Mouse (Mus musculus): ENCODE measurements around the gene Selenom. TPM values are rescaled to one million over a fixed set of nuclear protein-coding genes. Genes with fewer than 3 reads are reported as not detected.

The Selenom gene
- 10 to 100 TPM; 50.1 to 58.0 TPM for total RNA-seq (2021)
- long read RNA-seq, experiment 1, transcript Selenom-201 (5 exons, 707 nt) = major isoform, 36 of 38 reads
- long read RNA-seq, experiment 1, partial matches to known transcripts = 0 of 38 reads
- long read RNA-seq, experiment 1, other reads (novel, unspliced or antisense) = 2 of 38 reads
- long read RNA-seq, experiment 2, transcript Selenom-201 (5 exons, 707 nt) = major isoform, 31 of 42 reads
- long read RNA-seq, experiment 2, partial matches to known transcripts = 2 of 42 reads
- long read RNA-seq, experiment 2, other reads (novel, unspliced or antisense) = 5 of 42 reads

DNA sequence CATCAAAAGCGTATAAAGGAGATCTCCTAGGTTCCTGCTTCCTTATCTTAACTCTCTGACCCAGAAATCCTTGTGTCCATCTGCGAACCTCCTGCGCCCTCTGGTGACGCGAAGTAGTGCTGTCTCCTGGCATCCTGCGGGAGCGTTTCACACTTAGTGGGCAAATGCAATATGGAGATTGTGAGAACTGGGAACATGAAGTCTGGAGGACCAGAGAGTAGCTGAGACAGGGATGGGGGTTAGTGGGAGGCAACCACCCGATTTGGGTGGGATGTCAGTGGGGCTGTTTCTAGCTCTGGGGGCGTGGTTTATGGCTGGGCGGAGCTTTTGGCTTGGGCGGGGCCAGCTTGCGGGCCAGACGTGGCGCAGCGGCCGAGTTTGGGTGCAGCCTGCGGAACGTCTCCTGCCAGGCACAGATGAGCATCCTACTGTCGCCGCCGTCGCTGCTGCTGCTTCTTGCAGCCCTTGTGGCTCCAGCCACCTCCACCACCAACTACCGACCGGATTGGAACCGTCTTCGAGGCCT, at the start of gene Selenom:
Gene Selenom, plus strand, starts transcription at position 156 of the 526 bp plus-strand sequence.
- peak; percentile 63 to 68 for DNase-seq (ENCODE audit: low spot score in 2 of 2)

DNA sequence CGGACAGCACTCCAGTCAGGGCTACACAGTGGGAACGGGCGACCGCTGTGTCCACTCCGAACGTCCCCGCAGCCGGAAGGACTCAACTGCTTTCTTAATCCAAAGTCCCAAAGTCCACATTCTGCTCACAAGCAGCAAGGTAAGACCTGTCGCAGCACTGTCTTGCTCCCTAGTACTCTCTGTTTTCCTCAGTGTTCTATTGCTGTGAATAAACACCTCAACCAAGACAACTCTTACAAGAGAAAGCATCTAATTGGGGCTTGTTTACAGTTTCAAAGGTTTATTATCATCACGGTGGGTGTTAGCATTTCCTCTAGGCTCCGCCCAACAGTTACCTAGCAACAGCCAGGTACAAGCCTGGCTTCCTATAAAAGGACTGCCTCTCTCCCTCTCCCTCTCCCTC, 43.0 kb upstream of the Selenom start:
- DNase-seq (ENCODE audit: low spot score in 2 of 2) = no peak

DNA sequence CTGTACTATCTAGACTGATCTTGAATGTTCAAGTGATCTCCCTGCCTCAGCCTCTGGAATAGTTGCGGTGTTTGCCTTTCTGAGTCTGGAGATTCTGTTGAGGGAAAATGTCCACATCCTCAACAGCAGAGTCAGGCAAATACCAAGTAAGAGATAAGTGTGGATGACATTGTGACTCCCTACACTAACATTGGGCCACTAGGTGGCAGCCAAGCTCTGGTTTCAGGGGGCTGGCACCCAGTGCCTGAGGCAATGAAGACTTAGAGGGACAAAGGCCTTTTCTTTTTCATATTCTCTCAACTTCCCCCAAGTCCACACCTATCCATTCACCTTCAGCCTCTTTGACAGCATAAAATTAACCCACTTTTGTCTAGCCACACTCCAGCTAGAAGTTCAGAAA, 42.0 kb upstream of the Selenom start:
- DNase-seq (ENCODE audit: low spot score in 2 of 2) = peak; percentile 48 to 78

DNA sequence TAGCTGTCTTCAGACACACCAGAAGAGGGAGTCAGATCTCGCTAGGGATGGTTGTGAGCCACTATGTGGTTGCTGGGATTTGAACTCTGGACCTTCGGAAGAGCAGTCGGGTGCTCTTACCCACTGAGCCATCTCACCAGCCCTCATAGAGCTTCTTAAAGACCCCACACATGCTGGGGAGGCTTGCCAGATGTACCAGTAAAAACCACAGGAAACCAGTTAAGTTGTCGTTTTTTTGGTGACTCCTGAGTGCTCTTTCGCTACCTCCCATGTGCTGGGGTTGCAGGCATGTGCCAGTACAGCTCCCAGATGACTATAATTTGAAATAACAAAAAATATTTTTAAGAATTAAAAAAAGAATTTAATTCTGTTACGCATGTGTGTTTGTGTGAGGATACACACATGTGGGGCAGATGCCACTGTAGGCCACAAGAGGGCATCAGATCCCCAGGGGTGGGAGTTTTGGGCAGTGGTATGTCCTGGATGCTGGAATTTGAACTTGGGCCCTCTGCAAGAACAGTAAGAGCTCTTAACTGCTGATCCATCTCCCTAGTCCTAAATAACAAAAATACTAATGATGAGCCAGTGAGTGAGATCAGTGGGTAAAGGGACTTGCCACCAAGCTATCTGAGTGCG, 39.9 kb upstream of the Selenom start:
- DNase-seq (ENCODE audit: low spot score in 2 of 2) = no peak

DNA sequence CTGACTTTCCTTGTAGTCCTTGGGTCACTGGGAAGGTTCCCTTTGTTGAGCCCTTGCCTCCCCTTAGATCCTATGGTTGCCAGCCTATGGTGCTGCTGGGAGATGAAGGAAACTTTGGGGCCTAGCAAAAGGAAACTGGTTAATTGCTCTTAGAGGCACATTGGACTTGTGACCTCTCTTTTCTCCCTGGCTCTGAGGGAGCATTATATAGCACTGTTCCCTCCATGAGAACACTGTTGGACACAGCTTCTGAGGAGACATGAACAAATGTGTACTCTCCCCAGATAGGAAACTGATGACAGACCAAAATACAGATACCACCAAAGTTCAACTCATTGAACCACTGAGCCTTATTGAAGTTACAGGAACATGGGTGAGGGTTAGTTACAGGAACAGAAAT, 39.0 kb upstream of the Selenom start:
- DNase-seq (ENCODE audit: low spot score in 2 of 2) = no peak

DNA sequence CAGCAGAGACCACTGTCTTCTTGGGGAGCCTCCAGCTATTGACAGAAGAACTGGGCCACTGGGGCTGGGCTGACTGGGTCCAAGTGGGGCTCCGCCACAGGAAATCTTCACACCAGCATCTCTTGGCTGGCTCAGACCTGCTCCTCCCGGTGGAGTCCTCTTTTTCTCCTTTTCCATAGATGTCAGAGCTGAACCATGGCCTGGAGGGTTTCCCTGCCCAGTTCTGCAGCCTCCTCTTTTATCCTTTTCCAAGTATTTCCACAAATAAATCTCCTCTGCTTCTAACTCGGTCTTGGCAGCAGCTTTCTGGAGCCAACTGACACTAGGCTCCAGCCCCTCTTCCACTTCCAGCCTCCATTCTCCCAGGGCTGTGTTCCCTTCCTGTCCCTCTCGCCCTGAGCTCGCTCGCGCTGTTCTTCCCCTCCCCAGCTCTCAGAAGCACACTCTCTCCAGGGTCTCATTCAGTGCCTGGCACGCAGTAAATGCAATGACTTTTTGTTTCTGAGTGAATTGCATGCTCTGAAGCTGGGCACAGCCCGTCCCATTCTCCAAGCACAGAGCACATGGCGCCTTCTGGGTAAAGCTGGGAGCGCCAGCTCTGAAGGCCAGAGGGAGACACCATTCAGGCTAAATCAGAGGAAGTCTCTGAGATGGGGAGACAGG, 30.4 kb upstream of the Selenom start:
- no peak for DNase-seq (ENCODE audit: low spot score in 2 of 2)

DNA sequence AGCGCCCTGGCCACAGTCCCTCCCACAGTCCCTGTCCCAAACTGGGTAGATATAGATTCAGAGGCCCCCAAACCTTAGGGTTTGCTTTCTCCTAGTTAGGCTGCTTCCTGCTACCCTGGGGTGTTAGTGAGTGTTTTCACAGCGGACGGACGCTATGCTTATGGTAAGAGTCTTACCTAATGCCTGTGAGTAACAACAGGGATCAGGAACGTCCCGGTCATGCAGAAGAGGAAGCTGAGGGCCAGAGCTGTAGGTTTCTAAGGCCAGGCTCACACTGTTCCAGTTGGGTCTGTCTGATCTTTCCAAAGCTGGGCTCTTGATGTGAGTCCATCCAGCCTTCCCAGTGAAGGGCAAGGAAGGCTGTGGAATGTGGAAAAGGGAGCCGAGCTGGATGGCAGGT, 28.1 kb upstream of the Selenom start:
- no peak for DNase-seq (ENCODE audit: low spot score in 2 of 2)

DNA sequence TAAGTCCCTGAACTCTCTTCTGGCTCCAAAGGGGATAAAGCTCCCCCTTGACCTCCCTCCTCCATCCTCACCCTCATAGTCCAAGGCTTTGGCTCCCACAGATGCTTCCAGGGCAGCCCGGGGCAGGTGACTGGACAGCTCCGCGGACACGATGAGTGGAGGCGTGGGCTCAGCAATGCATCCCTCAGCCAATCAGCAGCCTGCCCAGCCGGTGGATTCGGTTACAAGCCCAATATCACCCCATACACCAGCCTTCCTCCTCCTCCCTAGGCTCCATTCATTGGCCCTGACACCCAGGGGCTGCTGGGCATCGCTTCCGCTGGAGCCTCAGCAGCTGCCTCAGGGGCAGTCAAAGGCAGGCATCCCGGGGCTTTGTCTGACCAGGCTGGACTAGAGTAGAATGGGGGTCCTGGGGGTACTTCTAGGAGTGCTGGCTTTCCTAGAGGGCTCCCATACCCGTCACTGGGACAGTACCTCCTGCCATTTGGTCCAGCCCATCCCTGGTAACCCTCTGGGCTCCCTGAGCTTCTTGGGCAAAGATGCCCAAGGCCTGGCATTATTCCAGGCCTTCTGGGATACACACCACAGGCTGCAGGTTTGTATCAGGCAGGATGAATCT, 26.4 kb upstream of the Selenom start, which contains the start of gene Pla2g3:
Gene Pla2g3, plus strand, starts transcription at position 333 of the 619 bp plus-strand sequence.
- DNase-seq (ENCODE audit: low spot score in 2 of 2) = no peak

DNA sequence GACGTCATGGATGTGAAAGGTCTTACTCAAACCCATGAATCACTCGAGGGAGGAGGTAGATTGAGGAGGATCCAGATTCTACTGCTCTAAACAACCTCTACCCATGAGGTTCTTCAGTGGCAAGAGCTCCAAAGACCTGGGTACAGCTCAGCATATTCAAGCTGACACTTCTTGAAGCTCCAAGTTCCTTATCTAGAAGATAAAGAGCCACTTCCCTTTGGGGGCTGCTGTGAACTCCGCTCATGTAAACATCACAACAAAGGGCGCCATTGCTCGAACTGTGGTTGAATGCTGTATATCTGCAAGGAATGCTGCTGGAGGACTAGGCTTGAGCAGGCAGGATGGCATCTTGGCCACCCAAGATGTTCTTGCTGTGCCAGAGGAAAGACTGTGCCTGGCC, 25.4 kb upstream of the Selenom start:
- DNase-seq (ENCODE audit: low spot score in 2 of 2) = no peak

DNA sequence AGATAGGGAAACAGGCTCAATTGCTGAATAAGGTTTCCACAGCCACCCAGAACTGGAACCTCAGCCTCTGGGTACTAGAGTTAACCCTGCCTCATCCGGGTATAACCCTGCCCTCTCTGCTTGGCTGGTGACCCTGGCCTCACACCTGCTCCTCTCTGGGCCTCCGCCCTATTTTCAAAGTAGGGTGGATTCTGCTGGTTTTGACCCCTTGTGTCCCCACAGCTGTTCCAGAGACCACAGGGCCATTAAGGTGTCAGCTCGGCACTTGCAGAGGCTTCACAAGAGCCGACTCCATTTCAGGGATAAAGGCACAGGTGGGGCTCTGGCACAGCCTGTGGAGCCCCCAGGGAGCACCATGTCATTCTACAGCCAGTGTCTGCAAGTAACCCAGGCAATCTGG, 21.7 kb upstream of the Selenom start:
- DNase-seq (ENCODE audit: low spot score in 2 of 2) = no peak

DNA sequence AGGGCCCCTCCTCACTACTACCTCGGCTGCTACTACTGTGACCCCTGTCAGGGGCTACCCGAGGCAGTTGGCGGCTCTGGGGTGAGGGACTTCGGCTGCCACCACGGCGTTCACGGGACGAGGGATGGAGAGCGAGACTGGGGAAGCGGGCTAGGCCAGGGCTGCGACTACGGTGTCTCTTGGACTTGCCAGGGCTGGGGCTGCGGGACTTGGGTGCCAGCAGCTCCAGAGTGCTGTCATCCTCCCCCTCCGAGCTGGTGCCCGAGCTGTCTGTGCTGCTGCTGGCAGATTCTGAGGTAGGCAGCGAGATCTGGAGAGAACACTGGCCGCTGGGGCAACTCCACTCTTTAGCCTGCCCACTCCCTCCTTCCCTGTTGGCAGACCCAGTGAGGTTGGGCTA, 19.6 kb upstream of the Selenom start:
- DNase-seq (ENCODE audit: low spot score in 2 of 2) = no peak

DNA sequence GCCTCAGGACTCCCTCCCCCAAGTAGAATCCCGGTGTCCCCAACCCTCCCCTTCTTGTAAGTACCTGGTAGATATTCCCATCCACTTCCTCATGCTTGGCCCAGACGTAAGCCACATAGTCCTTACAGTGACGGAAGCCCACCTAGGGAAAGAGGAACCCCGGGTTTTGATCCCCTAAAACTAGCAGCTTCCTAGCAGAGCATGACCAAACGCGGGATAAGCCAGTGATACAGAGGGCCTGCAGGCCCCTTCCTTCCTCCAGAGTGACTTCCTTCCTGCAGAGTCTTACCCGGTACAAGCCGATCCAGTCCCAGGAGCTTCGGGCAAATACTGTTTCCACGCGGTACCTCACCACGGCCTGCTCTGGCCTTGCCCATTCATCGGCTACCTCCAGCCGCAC, 19.0 kb upstream of the Selenom start:
- DNase-seq (ENCODE audit: low spot score in 2 of 2) = no peak

DNA sequence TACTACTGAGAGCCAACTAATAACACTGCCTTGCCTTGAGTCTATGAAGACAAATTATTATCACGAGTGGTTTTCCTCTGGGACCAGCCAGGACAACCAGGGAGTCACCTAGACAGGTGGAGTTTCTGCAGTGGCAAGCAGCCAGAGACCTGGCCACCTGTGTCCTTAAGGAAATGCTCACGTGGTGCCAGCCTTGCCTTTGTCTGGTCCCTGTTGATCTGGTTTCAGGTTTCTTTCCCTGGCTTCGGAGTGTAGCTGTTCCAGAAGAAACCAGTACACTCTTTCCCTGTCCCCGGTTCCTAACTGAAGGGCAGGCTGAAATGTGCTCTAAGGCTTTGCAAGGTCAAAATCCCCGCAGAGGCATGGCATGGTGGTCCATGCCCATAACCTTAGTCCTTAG, 17.7 kb upstream of the Selenom start:
- DNase-seq (ENCODE audit: low spot score in 2 of 2) = no peak

DNA sequence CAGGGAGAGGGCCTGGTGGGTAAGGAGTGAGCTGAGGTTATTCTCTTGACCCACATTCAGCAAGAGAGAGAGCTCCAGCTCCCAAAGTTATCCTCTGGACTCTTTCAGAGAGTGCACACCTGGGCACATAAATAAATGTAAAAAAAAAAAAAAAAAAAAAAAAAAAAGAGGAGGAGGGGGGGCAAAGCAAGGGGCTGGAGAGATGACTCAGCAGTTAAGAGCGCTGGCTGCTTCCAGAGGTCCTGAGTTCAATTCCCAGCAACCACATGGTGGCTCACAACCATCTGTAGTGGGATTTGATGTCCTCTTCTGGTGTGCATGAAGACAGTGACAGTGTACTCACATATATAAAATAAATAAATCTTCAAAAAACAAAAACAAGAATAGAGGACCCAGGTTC, 17.2 kb upstream of the Selenom start:
- DNase-seq (ENCODE audit: low spot score in 2 of 2) = no peak

DNA sequence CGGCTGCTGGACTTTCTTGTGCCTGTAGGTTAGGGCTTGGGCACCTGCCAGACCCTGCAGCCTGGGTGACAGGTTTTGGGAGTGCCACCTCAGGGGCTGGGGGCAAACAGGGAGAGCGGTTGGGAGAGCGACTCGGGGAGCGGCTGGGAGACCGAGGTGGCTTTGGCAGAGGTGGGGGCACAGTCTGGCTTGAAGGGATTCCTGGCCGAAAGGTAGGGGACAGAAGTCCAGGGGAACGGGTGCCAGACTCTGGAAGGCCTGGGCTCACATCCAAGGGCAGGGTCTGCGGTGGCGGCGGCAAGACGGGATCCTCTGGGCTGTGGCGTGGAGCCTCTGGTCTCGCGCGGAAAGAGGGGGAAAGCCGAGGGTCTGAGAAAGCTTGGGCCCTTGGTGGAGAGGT, 12.4 kb upstream of the Selenom start:
- no peak for DNase-seq (ENCODE audit: low spot score in 2 of 2)

DNA sequence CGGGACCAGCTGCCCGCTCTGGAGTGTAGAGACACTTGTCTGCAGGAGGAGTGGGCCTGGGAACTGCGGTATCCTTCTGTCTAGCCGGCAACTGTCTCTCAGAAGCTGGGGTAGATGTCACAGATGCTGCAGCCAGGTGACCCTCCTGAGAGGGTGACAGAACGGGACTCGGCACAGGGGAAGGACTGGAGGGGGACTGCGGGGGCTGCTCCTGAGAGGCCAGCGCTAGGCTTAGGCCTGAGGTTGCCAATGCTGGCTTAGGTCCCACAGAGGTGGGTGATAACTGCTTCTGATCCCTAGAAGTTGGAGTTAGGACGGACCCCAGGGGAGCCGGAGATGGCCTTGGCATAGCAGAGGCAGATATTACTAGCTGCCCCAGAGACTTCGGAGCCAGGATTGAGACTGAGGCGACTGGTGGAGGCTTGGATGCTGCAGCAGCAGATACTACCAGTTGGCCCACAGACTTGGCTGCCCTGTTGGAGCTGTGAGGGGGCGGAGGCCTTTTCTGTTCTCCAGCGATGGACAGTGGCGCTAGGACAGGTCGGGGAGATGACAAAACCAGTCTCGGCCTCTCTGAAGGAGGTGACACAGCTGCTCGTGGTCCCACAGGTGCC, 11.9 kb upstream of the Selenom start:
- no peak for DNase-seq (ENCODE audit: low spot score in 2 of 2)

DNA sequence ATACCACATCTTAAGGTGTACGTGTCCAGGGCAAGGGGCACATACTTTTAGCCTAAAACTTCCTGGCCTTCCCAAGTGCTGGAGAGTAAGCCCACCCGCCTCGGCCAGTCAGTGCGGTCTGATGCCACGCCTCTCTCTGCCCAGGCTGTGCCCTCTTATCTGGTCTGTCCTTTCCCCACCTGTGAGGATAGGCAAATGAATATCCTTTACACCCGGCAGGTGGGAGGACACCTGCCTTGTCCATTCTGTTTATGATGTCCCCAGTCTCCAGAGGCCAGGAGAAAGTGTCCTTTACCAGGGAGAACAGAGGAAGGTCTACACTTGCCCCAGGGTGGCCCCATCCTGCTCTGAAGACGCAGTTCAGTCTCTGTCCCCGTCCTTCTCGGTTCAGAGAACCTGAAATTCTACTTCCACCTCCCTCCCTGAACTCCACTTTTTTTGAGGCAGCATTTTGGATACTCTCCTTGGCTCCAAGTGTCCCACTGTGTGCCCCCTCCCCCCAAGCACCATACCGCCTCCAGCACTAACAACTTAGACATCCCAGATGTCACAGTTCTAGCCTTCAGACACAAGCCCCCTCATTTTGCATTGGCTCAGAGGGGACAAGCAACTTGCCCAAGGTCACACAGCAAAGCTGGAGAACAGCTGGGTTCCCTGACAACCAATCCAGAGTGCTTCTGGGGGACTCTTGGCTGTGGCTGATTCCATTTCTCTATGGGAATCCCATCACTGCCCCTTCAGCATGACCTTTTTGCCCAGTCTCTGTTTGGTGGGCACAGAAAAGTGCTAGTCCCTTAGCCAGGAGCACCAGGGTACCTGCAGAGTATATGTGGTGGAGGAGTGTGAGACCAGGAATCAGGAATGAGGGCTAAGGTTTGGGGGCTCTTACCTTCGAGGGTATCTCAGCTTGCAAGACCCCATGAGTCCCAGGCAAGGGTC, 10.5 kb upstream of the Selenom start:
- DNase-seq (ENCODE audit: low spot score in 2 of 2) = no peak

DNA sequence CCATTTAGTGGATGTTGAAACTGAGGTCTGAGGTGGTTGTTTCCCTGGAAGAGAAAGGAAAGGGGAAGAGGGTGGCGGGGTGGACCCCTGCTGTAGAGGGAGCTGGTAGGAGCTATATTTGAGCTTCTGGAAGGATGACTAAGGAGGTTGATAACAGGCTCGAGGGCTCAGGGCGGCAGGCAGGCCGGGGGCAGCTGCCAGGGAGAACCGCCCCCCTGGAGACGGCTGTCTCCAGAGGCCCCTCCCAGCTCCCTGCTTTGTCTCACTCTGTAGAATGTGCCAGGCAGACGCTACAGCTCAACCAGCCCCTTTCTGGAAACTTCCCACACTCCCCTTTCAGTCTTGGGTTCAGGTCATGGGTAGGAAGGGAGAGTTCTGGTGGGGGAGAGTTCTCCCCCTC, 6.3 kb upstream of the Selenom start:
- DNase-seq (ENCODE audit: low spot score in 2 of 2) = no peak

DNA sequence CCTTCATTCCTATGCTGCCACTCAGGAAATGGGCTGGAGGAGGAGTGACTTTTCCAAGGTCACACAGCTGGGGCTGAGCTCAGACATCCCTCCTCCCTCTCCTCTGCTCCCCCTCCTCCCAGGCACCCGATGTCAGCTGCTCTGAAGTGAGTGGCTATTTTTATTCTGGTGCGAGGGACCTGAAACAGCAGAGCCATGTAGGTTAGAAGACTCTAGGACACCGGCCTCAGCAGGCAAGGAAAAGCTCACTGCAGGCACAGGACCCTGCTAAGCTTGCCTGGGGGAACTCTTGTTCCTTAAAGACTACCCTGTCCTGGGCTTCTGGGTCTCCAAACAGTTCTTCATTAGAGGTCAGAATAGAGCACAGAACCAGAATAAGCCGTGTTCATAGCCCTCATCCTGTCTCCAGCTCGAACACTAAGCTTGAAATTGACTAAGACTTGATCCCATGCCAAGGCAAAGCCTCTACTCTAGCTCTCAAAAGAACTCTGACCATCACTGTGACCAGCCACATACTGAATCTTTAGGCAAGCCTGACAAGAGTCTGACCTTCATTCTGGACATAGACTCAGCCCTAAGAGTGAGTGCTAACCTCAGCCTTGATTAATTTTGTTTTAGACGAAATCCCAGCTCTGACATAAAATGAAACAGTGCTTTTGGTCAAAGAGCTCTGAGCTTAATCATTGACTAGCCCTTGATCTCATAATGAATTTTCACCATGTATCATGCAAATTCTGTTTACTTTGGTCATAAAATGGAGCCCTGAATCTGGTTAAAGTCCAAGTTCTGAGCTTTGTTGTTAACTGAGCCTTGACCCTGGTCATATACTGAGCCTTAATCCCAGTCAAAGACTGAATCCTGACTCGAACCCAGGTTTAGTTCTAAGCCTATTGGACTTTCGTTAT, 5.1 kb upstream of the Selenom start:
- no peak for DNase-seq (ENCODE audit: low spot score in 2 of 2)
